Mouse (Mus musculus) gastrocnemius, postnatal 14 days (tissue): Measurements from ENCODE around the gene Krt80. TPM values are rescaled to one million over a fixed set of nuclear protein-coding genes. Genes with fewer than 3 reads are reported as not detected.
"Not testable (repeated sequence)": the region's sequence is repeated elsewhere in the genome, so short reads cannot be mapped to it uniquely, and the experiment has no call there.

Experiments used
- DNase-seq: peaks from one replicate; pipeline ENCODE4 v3.0.0; 2021; ENCODE audit warnings: mixed read lengths
- intact Hi-C: fragments of 180-260 bp; cut with DNase I; formaldehyde crosslinking; loops from one replicate; pipeline ENCODE4 v1.15.1; 2025; ENCODE audit warnings: low total_unique reads
- total RNA-seq, 2 experiments: library from RNA; stranded (reverse); gene quantifications; 2 replicates each; pipeline ENCODE4 v1.2.3; 2021

The Krt80 gene
- total RNA-seq, 2 experiments from 2014 or later: 0.69 to 1.4 TPM

DNA sequence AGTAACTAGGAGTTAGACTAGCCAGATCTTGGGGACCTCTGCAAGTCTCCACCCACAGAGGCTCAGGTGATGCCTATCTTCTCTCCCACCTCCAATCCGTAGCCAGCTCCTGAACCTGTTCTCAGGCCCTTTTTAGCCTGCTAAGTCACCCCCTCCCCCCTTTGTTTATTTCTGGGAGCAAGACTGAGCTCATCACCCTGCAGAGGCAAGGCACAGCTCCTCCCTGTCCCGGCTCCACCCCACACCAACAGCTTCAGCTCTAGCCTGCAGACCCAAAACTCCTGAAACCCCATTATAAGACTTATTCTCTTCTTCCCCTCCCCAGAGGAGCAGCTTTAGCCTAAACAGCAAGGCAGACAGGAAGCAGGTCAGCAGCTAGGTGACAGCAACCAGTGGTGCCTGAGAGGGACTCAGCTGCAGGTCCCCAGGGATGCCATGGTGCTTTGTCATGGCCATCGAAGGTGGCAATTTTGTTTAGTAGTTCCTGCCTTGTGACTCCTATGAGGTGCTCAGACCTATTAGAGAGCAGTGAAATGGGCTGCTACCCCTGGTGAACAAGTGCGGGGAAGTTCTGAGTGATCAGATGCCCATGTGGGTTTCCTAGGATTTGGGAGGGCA is 7.5 kb downstream of the Krt80 start:
- intact Hi-C loops: no loop called here
- DNase-seq: no peak

DNA sequence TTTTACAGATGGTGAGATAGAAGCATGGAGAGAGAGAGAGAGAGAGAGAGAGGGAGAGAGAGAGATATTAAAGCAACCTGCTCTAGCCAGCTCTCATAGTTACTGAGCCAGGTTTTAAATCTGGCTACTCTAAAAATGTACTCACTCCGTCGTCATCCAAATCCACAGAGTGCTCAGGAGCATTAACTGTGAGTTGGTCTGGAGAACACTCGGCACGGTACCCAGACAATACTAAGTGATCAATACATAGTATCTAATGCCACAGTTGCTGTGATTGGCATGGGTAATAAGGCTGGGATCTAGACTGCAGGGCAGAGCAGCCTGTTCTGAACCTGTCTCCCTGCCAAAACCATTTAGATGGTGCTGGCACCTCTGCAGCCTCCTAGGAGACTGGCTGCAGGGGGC is 14.6 kb downstream of the Krt80 start:
- no peak for DNase-seq
- intact Hi-C loops: no loop called here

DNA sequence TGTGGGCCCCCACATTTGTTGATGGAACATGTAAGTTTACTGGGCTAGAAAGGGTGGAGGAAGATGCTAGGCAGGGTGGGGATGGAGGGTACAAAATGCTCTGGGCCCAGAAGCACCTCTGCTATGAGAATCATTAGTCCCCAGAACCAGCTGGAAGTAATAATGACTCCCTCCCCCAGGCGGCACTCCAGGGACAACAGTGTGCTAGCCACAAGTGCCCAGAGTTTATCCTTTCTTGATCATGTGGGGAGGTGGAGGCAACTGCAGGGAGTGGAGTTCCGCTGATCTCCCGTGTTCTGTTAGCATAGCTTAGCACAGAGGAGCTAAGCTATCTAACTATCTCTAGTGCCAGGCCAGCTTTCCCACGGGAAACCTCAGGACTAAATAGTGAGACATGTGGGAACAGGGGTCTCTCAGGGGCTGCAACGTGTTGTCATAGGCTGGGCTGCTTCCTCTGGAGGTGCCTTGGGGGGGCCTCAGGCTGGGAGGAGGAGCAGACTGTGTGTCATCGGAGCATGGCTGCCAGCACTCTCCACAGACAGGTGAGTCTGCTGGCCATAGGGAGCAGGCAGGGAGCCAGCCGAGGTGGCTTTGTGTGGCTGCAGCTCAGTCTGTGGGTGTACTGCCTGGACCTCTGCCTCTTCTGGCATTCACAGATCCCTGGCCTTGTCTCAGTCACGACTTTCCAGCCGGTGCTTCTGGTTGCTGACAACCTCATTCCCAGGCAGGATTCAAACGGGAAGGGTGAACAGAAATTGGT is 17.1 kb downstream of the Krt80 start:
- DNase-seq: no peak
- intact Hi-C loops: no loop called here

DNA sequence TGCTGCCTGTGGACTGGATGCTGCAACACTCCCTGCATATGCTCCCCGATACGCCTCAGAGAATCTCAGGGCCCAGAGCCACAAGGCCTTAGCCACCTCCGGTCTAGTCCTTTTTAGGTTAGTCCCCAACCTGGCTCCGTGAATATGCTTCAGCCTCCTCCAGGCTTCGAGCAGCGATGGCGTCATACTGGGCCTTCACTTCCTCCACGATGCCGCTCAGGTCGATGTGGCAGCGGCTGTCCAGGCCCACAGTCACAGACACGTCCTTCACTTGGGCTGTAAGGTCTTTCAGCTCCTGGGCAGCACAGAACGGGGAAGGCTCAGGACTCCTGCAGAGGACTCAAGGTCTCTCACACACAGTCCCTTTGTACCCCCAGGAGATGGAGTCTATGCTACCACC is 17.9 kb downstream of the Krt80 start:
- no peak for DNase-seq
- intact Hi-C loops: no loop called here

DNA sequence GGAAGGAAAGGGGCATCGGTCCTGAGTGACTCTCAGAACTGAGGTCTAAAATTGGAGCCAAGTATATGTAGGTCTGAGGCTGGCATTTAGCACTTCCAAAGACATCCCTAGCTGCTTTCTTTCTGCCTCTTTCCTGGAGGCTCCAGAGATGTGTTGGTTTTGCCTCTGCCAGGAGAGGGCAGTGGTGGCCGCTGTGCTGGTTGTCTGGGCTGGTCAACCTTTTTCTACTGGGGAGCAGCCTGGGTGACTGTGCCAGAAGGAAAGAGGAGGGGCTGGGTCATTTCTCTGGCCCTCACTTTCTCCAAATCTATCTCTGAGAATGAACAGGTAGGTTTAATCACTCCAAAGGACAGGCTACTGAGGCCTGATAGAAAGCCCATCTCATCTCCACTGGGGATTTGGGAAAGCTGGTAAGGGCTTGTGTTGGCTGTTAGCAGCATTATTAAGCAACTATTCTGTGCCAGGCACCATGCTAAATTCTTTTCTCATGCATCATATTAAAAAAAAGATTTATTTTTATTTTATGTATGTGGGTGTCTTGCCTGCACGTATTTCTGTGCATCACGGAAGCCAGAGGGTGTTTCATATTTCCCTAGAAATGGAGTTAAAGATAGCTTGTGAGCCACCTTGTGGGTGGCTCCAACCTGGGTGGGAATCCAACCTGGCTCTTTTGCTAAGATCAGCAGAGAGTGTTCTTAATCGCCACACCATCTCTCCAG is 28.0 kb downstream of the Krt80 start:
- peak; percentile 57 for DNase-seq
- intact Hi-C loops: loop anchor here (5.0 to 10.0 kb wide), 4 partner anchors 45 to 430 kb away; partner anchors contain the start of gene Krt83

DNA sequence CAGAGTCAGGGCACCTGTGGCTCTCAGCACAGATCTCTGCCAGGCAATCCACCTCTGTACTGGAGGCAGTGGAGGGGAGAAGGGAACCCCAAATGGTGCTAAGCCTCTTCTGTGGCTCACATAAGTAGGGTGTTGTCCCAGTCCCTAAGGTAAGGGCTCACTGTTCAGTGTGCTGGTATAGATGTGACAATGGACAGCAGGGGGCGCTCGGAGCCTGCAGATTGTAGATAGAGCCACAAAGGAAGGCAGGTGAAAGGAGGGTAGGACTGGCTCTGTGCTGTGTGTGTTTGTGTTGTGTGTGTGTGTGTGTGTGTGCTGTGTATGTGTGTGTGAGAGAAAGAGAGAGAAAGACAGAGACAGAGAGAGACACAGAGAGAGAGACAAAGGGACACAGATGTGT is 30.4 kb downstream of the Krt80 start:
- intact Hi-C loops: loop anchor here (2.0 to 10.0 kb wide), 3 partner anchors 185 to 725 kb away; no protein-coding TSS in a partner anchor
- peak; percentile 84 for DNase-seq

DNA sequence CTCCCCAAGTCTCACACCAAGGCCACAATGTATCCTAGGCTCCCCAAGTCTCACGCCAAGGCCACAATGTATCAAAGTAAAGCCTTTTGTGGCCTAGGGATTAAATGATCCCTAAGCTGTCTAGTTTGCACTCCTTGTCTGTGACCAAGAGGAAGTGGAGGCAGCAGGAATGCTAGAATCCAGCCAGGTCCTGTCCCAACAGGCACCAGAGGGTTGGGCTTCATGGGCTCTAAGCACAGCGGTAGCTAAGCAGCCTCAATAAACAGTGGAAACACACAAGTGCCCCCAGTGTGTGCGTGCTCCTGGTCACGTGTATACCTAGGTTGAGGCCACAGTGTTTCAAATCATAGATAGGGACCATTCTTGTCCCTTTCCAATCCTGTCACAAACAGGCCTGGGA is 31.6 kb downstream of the Krt80 start:
- intact Hi-C loops: loop anchor here (2.0 to 10.0 kb wide), 3 partner anchors 186 to 726 kb away; no protein-coding TSS in a partner anchor

DNA sequence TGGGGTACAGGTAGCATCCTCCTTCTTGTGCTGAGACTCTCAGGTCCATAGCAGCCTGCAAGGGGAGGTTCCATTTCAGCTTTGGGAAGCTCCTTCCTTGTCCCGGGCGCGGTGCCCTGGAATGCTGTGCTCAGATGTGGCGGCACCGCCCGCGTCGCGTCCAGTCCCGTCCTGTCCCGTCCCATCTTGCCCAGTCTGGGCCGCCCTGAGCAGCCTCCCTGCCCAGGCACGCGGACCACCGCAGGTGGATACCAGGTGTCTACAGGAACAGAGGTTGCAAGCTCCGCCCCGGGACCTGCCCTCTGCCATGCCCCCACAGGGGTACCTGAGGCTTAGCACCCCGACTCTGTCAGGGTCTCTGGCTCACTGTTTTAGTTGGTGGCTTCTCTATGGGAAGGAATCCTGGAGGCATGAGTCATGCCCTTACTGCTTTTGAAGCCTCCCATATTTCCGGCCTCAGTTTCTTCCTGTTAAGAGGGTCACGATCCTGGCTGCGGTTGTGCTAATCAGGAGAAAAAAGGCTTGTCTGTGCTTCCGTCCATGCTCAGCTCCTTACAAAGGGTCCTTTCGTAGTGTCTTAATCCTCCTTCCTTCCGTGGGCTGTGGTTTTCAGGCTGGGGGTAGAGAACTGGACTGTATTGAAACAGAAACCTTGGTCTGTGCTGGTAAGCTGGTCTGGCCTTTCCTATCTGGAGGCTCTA is 33.3 kb downstream of the Krt80 start:
- DNase-seq: no peak

More for the DNA sequence above, 31.6 kb downstream of the Krt80 start:
- peak; percentile 31 for DNase-seq

DNA sequence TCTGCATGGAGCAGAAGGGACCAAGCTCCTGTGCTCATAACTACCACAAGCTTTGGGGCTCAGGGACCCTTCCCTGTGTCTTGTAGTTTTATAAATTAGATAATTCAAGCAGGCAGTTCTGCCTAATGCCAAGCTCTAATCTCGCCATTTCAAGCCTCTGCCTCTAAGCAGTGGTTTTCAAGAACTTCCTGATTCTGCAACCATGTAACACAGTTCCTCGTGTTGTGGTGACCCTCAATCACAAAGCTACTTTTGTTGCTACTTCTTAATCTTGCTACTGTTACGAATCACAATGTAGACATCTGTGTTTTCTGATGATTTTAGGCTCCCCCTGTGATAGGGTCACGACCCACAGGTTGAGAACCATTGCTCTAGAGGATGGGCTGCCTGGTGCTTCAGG is 36.3 kb downstream of the Krt80 start:
- no peak for DNase-seq
- intact Hi-C loops: loop anchor here (10.0 kb wide), 2 partner anchors 191 to 731 kb away; no protein-coding TSS in a partner anchor

More for the DNA sequence above, 33.3 kb downstream of the Krt80 start:
- intact Hi-C loops: loop anchor here (10.0 kb wide), 2 partner anchors 188 to 728 kb away; no protein-coding TSS in a partner anchor

DNA sequence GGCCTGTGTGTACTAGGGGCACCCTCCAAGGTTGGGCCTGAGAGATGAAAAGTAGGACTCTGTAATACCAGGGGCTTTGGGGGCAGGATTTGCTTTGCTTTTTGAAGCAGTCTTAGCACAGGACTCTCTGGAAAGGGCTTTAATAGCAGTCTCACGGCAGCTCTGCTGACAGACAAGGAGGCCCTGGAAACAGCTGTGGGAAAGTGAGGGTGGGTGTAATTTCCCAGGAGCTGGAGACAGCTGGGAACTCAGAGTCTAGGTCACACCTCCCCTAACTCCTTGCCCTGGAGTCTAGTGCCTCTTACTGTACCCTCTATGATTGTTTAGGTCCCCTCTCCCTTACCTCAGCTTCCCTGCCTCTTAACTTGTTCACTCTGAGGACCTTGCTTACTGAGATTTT is 36.8 kb downstream of the Krt80 start:
- DNase-seq: no peak
- intact Hi-C loops: loop anchor here (10.0 kb wide), 2 partner anchors 192 to 732 kb away; no protein-coding TSS in a partner anchor

DNA sequence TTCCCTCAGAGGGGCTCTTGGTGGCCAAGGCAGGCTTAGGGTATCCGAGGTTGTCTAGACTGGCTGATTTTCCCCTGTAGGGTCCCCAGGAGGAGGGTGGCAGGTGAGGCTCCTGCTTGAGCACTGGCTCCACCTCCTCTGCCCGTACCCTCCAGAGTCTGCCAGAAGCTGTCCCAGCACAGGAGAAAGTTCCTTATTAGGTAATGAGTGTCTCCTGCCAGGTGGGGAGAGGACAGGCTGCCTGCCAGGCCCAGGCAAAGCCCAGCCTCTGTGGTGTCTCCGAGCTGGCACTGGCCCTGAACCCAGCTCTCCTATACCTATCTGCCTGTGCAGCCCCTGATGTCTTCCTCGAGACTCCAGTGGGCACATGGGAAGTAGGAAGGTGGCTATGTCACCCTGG is 37.6 kb downstream of the Krt80 start:
- no peak for DNase-seq
- intact Hi-C loops: loop anchor here (10.0 kb wide), 2 partner anchors 192 to 732 kb away; no protein-coding TSS in a partner anchor

DNA sequence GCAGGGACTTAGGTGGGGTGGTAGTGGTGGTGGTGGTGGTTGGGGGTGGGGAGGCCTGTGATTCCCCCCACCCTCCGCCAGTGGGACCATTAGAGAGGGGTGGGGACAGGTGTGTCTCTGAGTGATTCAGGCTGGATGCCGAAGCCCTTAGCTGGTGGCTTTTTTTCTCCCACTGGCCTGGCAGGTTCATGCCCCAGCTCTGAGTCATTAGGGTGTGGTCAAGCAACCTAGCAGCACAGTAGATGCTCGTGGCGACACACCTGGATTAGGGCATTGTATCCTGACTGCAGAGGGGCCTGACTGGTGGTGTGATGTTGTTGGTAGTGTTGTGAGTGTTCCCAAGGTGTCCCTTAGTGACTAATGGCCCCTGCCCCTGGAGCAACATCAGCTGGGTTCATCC is 38.9 kb downstream of the Krt80 start:
- intact Hi-C loops: loop anchor here (10.0 kb wide), 2 partner anchors 194 to 734 kb away; no protein-coding TSS in a partner anchor
- no peak for DNase-seq

DNA sequence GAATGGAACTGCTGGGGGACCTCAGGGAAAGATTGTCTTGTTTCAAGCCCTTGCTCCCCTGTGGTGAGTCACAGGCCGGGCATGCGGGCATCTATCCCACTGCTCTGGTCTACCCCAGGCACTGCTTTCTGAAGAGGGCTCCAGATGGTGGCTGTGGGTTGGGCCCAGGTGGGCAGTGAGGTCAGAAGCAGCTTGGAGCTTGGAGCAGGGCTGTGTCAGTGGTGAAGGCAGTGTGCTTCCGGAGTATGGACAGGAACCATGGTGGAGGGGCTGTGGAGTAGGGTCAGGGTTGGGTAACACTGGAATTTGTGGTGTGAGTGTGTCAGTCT is 40.4 kb downstream of the Krt80 start:
- intact Hi-C loops: no loop called here
- DNase-seq: no peak

DNA sequence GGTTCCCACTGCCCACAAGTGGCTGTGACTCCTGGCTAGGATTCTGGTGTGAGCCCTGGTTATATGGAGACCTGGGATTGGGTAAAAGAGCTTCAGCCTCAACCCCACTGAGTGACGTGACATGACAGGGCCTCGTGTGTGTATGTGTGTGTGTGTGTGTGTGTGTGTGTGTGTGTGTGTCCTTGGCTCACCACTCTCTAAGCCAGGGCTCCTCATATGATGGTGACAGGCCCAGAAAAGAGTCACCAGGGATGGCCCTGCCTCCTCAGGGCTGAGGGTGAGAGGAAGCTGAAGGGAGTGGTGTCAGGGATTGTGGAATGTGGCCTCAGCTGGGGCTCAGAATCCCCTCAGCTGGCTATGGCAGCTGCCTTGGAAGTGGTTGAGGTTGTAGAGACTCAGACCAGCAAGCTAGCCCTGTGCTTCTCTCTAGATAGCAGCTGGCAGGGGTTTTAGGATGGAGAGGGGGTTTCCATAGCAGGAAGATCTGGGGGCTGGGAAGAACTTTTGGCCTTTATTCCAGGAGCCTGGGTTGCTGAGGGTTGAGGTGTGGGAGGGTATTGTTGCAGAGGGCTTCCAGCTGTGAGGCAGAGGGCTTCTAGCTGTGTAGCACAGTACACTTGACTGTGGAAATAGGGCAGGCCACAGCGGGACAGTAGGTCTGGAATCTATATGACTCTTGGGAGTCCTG is 40.9 kb downstream of the Krt80 start:
- intact Hi-C loops: no loop called here
- DNase-seq: no peak

DNA sequence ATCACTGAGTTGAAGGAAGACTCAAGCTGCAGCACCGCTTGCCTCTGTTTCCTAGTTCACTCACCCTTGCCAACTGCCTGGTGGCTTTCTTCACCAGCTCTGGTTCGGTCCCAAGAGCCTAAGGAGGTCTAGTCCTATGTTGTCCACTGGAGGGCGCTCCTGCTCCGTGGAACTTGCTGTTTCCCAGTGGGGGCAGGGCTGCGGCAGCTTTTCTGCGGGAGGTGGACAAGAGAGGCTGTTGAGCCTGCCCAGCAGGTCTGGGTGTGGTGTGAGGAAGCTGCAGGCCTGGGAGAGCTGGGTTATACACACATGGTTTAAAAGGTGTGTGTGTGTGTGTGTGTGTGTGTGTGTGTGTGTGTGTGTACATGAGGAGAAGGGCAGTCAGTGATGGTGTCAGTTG is 42.7 kb downstream of the Krt80 start:
- intact Hi-C loops: no loop called here
- DNase-seq: peak; percentile 89

DNA sequence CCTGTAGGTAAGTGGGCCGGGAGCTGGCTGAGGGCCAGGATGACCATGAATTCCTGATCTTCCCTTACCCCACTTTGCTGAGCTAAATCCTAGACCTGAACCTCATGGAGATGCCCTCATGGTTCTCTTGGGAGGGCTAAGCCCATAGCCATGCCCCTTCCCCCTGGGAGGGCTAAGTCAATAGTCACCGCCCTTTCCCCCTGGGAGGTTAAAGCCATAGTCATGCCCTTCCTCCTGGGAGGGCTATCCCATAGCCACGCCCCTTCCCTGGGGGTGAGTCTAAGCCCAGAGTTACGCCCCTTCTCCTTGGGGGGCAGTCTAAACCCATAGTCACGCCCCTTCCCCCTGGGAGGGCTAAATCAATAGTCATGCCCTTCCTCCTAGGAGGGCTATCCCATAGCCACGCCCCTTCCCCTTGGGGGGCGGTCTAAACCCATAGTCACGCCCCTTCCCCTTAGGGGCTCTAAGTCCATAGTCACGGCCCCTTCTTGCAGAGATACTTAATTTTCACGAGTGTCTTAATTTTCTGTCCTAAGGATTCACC is 43.9 kb downstream of the Krt80 start:
- intact Hi-C loops: no loop called here

DNA sequence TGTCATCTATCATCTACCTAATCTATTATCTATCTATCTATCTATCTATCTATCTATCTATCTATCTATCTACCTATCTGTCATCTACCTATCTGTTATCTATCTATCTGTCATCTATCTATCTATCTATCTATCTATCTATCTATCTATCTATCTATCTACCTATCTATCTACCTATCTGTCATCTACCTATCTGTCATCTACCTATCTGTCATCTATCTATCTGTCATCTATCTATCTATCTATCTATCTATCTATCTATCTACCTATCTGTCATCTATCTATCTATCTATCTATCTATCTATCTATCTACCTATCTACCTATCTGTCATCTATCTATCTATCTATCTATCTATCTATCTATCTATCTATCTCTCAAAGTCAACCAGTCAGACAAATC is 45.6 kb downstream of the Krt80 start:
- DNase-seq, intact Hi-C loops: not testable (repeated sequence)

More for the DNA sequence above, 43.9 kb downstream of the Krt80 start:
- DNase-seq: no peak

DNA sequence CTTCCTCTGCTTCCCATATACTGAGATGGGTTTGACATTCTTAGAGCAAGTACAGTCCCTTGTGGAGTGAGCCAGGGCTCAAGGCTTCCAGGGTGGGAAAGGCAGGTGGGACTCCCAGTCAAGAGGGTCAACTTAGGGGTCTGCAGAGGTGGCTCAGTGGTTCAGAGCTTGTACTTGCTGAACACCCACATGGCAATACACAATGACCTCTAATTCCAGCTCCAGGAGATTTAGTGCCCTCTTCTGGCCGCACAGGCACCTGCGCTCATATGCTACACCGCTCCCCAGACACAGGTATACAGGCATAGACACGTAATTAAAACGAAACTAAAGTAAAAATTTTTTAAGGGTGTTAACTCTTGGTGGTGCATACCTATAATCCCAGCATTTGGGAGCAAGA is 46.5 kb downstream of the Krt80 start:
- no peak for DNase-seq
- intact Hi-C loops: no loop called here

DNA sequence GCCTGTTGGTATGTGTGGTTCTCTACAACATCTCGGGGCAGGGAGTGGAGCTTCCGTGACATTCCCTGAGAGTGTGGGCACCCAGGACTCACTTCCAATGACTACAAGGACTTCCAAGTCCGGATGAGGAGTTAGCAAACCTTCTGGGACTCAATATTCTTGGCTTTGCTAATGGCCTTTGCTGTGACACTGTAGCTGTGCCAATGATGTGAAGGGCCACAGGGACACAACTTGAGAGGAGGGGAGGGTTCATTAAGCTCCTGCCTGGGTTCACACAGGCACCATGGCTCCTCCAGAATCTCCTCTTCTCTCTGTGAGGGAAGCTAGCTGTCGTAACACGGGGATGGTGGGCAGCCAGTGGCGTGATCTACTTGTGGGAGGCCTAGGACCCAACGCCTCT is 47.3 kb downstream of the Krt80 start:
- DNase-seq: no peak
- intact Hi-C loops: no loop called here
